Mouse (Mus musculus) adrenal gland, adult (tissue): ENCODE measurements around the gene Plekhg3.

Experiments used
- DNase-seq, 2 experiments: peaks; one replicate each; pipeline ENCODE4 v3.0.0; 2022 to 2023; ENCODE audit warnings: low spot score in 1 of 2; ENCODE audit not compliant: inconsistent age in 2 of 2

Plekhg3 gene

DNA sequence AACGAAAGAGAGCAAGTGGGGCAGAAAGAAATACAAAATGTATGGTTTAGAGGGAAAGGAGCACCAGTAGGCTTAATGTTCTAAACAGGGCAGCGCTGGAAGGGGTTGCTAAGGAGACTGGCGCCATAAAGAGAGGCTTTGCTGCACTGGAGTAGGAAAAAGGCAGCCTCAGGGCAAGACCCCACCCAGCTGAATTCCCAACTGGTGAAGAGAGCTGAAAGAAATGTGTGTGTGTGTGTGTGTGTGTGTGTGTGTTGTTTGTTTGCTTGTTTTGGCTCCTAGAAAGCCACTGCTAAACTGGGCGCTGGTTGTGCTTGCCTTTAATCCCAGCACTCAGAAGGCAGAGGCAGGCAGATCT is 84.9 kb downstream of the Plekhg3 start:
- no peak for DNase-seq

GRCm38 (mm10) chr12:76618175-76618574 is 87.5 kb downstream of the Plekhg3 start:
- no peak for DNase-seq

DNA sequence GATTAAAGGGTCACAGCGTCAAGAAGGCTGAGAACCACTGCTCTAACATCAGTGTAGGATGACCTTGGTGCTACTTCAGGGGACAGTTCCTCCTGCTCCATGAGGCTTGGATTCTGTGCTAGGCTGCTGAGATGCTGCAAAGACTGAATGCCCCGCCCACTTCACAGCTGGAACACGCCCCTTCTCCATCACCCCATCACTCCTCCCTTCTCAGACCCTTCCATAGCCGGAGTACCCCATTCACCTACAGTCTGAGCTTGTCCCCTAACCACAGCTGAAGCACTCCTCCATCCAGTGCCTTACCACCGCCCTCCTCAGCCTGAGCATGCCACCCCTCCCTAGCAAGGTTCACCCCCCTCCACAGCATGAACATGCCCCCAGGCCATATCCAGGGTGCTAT is 89.2 kb downstream of the Plekhg3 start:
- no peak for DNase-seq

GRCm38 (mm10) chr12:76623374-76623773 is 92.7 kb downstream of the Plekhg3 start:
- no peak for DNase-seq
